Mouse (Mus musculus) forebrain, embryonic 16.5 days (tissue): ENCODE results near the gene Gm49387. TPM values are rescaled to one million over a fixed set of nuclear protein-coding genes. Genes with fewer than 3 reads are reported as not detected.

ENCODE experiments used
- ATAC-seq: fragments of 200-750 bp; cut with Nextera tagmentation; 2 replicates; pipeline ENCODE4 v1.8.0; 2017; ENCODE audit warnings: mild to moderate bottlenecking, moderate library complexity
- H3K27ac ChIP-seq: fragments of 300-500 bp; sonication (generic); 2 replicates; pipeline ENCODE4 v1.5.1; 2014; ENCODE audit warnings: low read length, control low read depth
- H3K27me3 ChIP-seq: fragments of 300-500 bp; sonication (generic); replicated peaks from 2 replicates; pipeline ENCODE4 v1.6.1; 2014; ENCODE audit warnings: low read length; ENCODE audit not compliant: control insufficient read depth, insufficient read depth
- H3K36me3 ChIP-seq: fragments of 300-500 bp; sonication (generic); 2 replicates; pipeline ENCODE4 v1.6.1; 2014; ENCODE audit not compliant: control insufficient read depth, insufficient read depth
- H3K4me1 ChIP-seq: fragments of 300-500 bp; sonication (generic); replicated peaks from 2 replicates; pipeline ENCODE4 v1.6.1; 2014; ENCODE audit warnings: low read length; ENCODE audit not compliant: control insufficient read depth, insufficient read depth
- H3K4me2 ChIP-seq: fragments of 300-500 bp; sonication (generic); 2 replicates; pipeline ENCODE4 v1.6.1; 2014; ENCODE audit warnings: mild to moderate bottlenecking, low read length, control low read depth
- H3K4me3 ChIP-seq: fragments of 300-500 bp; sonication (generic); replicated peaks from 2 replicates; pipeline ENCODE4 v1.5.1; 2014; ENCODE audit warnings: mild to moderate bottlenecking, low read length, control low read depth
- H3K9ac ChIP-seq: fragments of 300-500 bp; sonication (generic); replicated peaks from 2 replicates; pipeline ENCODE4 v1.6.1; 2014; ENCODE audit warnings: low read depth, low read length, control low read depth
- H3K9me3 ChIP-seq: fragments of 300-500 bp; sonication (generic); 2 replicates; pipeline ENCODE4 v1.6.1; 2016; ENCODE audit warnings: low read length; ENCODE audit not compliant: control insufficient read depth
- WGBS: fragments of 180-500 bp; shearing (Covaris S2); extraction: QIAGEN DNeasy Blood & Tissue Kit; methylation state at CpG from one replicate; pipeline ENCODE4 v1.1.7; 2014; 5-methylcytosine and 5-hydroxymethylcytosine counted together
- polyA plus RNA-seq: library from polyadenylated mRNA; unstranded; fragments of >200 nt; fragmentation: Nextera tagmentation; extraction: Ambion mirVana; gene quantifications from 2 replicates; pipeline ENCODE4 v1.2.1, GENCODE M21; 2015

Gene Gm49387
- polyA plus RNA-seq, 1 experiment from 2014 or later, result not detected

GRCm38 (mm10) chr14:31593036-31593435 is 47.6 kb downstream of the Gm49387 start:
- H3K27me3 ChIP-seq, result no peaks in the 10 kb centered on the region
- no peak overlapping the region for H3K4me3 ChIP-seq
- H3K27ac ChIP-seq, result no peak overlapping the region
- no peaks in the 10 kb centered on the region for H3K36me3 ChIP-seq
- no peak overlapping the region for H3K4me2 ChIP-seq
- no peak overlapping the region for H3K9ac ChIP-seq
- 86% methylated on average over 2 of the region's 2 CpGs for WGBS
- no peaks in the 10 kb centered on the region for H3K4me1 ChIP-seq
- no peaks in the 10 kb centered on the region for H3K9me3 ChIP-seq
- ATAC-seq, result no peak

- H3K36me3 ChIP-seq, result no peaks in the 10 kb centered on the region
- no peak for ATAC-seq
- no peaks in the 10 kb centered on the region for H3K4me1 ChIP-seq
- H3K4me2 ChIP-seq, result no peak within 1 kb of the TSS
- WGBS, result 88% methylated on average over 3 of the region's 3 CpGs
- H3K27ac ChIP-seq, result no peak within 1 kb of the TSS
- H3K27me3 ChIP-seq, result no peaks in the 10 kb centered on the region
- H3K9me3 ChIP-seq, result no peaks in the 10 kb centered on the region
- H3K4me3 ChIP-seq, result no peak within 1 kb of the TSS
- no peak within 1 kb of the TSS for H3K9ac ChIP-seq
Measured at GRCm38 (mm10) chr14:31591243-31591642, 49.4 kb downstream of the Gm49387 start, which contains the start of gene Colq. Gene Colq (minus strand): TSS chr14:31591343.

GRCm38 (mm10) chr14:31586451-31586850 is 54.2 kb downstream of the Gm49387 start:
- Histone ChIP-seq H3K27ac (no peak overlapping the region), H3K9ac (no peak overlapping the region), H3K4me2 (no peak overlapping the region), H3K4me3 (no peak overlapping the region), H3K36me3 (no peaks in the 10 kb centered on the region), H3K9me3 (no peaks in the 10 kb centered on the region), H3K27me3 (no peaks in the 10 kb centered on the region), H3K4me1 (no peaks in the 10 kb centered on the region)
- WGBS, result 91% methylated on average over 8 of the region's 8 CpGs
- no peak for ATAC-seq

- H3K27me3 ChIP-seq, result no peaks in the 10 kb centered on the region
- H3K9ac ChIP-seq, result no peak overlapping the region
- H3K36me3 ChIP-seq, result no peaks in the 10 kb centered on the region
- H3K4me1 ChIP-seq, result no peaks in the 10 kb centered on the region
- no peak overlapping the region for H3K27ac ChIP-seq
- WGBS, result 93% methylated on average over 8 of the region's 9 CpGs
- H3K9me3 ChIP-seq, result no peaks in the 10 kb centered on the region
- no peak overlapping the region for H3K4me3 ChIP-seq
- H3K4me2 ChIP-seq, result no peak overlapping the region
- ATAC-seq, result no peak
Measured at GRCm38 (mm10) chr14:31583082-31583481, 57.6 kb downstream of the Gm49387 start.

- Histone ChIP-seq H3K27ac (no peak overlapping the region), H3K9ac (no peak overlapping the region), H3K4me3 (no peak overlapping the region), H3K4me2 (no peak overlapping the region), H3K36me3 (no peaks in the 10 kb centered on the region), H3K4me1 (no peaks in the 10 kb centered on the region), H3K9me3 (no peaks in the 10 kb centered on the region), H3K27me3 (no peaks in the 10 kb centered on the region)
- 67% methylated on average over 9 of the region's 9 CpGs for WGBS
- ATAC-seq, result no peak
Measured at GRCm38 (mm10) chr14:31577966-31578735, 62.5 kb downstream of the Gm49387 start.

- H3K4me1 ChIP-seq, result no peaks in the 10 kb centered on the region
- WGBS, result 66% methylated on average over 10 of the region's 10 CpGs
- no peak overlapping the region for H3K27ac ChIP-seq
- H3K36me3 ChIP-seq, result no peaks in the 10 kb centered on the region
- no peak overlapping the region for H3K9ac ChIP-seq
- H3K4me3 ChIP-seq, result no peak overlapping the region
- H3K4me2 ChIP-seq, result no peak overlapping the region
- H3K9me3 ChIP-seq, result no peaks in the 10 kb centered on the region
- no peaks in the 10 kb centered on the region for H3K27me3 ChIP-seq
- ATAC-seq, result no peak
Measured at GRCm38 (mm10) chr14:31576846-31577697, 63.6 kb downstream of the Gm49387 start.

- H3K4me2 ChIP-seq, result no peak overlapping the region
- H3K9me3 ChIP-seq, result no peaks in the 10 kb centered on the region
- no peak overlapping the region for H3K27ac ChIP-seq
- WGBS, result 85% methylated on average over 9 of the region's 9 CpGs
- H3K36me3 ChIP-seq, result no peaks in the 10 kb centered on the region
- H3K4me3 ChIP-seq, result no peak overlapping the region
- no peaks in the 10 kb centered on the region for H3K27me3 ChIP-seq
- no peak for ATAC-seq
- no peaks in the 10 kb centered on the region for H3K4me1 ChIP-seq
- no peak overlapping the region for H3K9ac ChIP-seq
Measured at GRCm38 (mm10) chr14:31575866-31576265, 64.8 kb downstream of the Gm49387 start.

- H3K36me3 ChIP-seq, result no peaks in the 10 kb centered on the region
- 93% methylated on average over 18 of the region's 18 CpGs for WGBS
- no peak overlapping the region for H3K27ac ChIP-seq
- H3K4me3 ChIP-seq, result no peak overlapping the region
- H3K27me3 ChIP-seq, result no peaks in the 10 kb centered on the region
- H3K4me1 ChIP-seq, result no peaks in the 10 kb centered on the region
- H3K4me2 ChIP-seq, result no peak overlapping the region
- no peaks in the 10 kb centered on the region for H3K9me3 ChIP-seq
- no peak for ATAC-seq
- no peak overlapping the region for H3K9ac ChIP-seq
Measured at GRCm38 (mm10) chr14:31574903-31575665, 65.6 kb downstream of the Gm49387 start.
